Comparison of ENCODE assay signal across 24 mouse cellular contexts in genomic region chr7:73250593-73250992, GRCm38 (mm10).
A peak's percentile ranks its signal among the peaks of the same experiment; 100 is the strongest.
DNase-seq lines count a peak whose midpoint lies in the region; ATAC-seq and TF ChIP-seq lines count a peak whose summit lies in the region.
"Had no signal": no experiment of that assay in that cellular context is flagged by ENCODE, and none has a peak within 500 bp of the region (broad histone marks: within the 10 kb centered on the region; RNA-seq: fewer than 3 reads in every experiment).

No protein-coding gene starts in this region.

- no peak overlapping the region for H3K4me3 ChIP-seq in forebrain, embryonic 13.5 days
- no peak overlapping the region for H3K4me3 ChIP-seq in forebrain, embryonic 10.5 days
- H3K4me3 ChIP-seq in forebrain, postnatal 0 days (ENCODE audit: low read depth, low read length), result no peak overlapping the region
- H3K4me3 ChIP-seq: heart, embryonic 12.5 days; hindbrain, embryonic 10.5 days; intestine, embryonic 15.5 days; midbrain, embryonic 15.5 days; myocyte; neural tube, embryonic 13.5 days had no signal

- no peaks in the 10 kb centered on the region for H3K36me3 ChIP-seq in forebrain, embryonic 13.5 days (ENCODE audit: poor library complexity, severe bottlenecking)
- H3K36me3 ChIP-seq in forebrain, embryonic 10.5 days (replicated peaks), result no peaks in the 10 kb centered on the region
- H3K36me3 ChIP-seq in forebrain, postnatal 0 days (ENCODE audit: insufficient read depth), result no peaks in the 10 kb centered on the region
- H3K36me3 ChIP-seq: heart, embryonic 12.5 days; hindbrain, embryonic 10.5 days; intestine, embryonic 15.5 days; midbrain, embryonic 15.5 days; neural tube, embryonic 13.5 days had no signal

- WGBS in forebrain, embryonic 13.5 days, result 34% methylated on average over 8 of the region's 8 CpGs
- WGBS in forebrain, embryonic 10.5 days, result 61% methylated on average over 8 of the region's 8 CpGs
- WGBS in forebrain, postnatal 0 days, result 23% methylated on average over 8 of the region's 8 CpGs

- no peak for TF ChIP-seq CTCF in brain, embryonic 14.5 days (IDR thresholded peaks at IDR 0.05; ENCODE audit: borderline replicate concordance, extremely low read depth, insufficient read depth, insufficient read length)
- TF ChIP-seq CTCF in forebrain, postnatal 0 days (IDR thresholded peaks at IDR 0.05; ENCODE audit: low read depth), result no peak

- ATAC-seq in forebrain, embryonic 13.5 days, result peak; percentile 71
- peak; percentile 45; the same call in 1 of the 2 replicates for ATAC-seq in forebrain, postnatal 0 days
- ATAC-seq: hindbrain, embryonic 16.5 days; intestine, embryonic 15.5 days; midbrain, embryonic 15.5 days had no signal

- TF ChIP-seq POLR2A in brain, embryonic 14.5 days (IDR thresholded peaks at IDR 0.05; ENCODE audit: borderline replicate concordance, extremely low read depth, insufficient read depth, insufficient read length, poor library complexity, severe bottlenecking), result no peak

- no peak overlapping the region for H3K9ac ChIP-seq in forebrain, embryonic 13.5 days
- no peak overlapping the region for H3K9ac ChIP-seq in forebrain, postnatal 0 days
- H3K9ac ChIP-seq: heart, embryonic 12.5 days; intestine, embryonic 15.5 days; liver, embryonic 14.5 days; lung, embryonic 14.5 days; midbrain, embryonic 15.5 days; neural tube, embryonic 13.5 days had no signal

- no peaks in the 10 kb centered on the region for H3K27me3 ChIP-seq in forebrain, embryonic 13.5 days
- 0 out of 2 replicates have a peak, but pooled peaks cover 4% of the 10 kb centered on the region for H3K27me3 ChIP-seq in forebrain, embryonic 10.5 days (ENCODE audit: poor library complexity, severe bottlenecking)
- no peaks in the 10 kb centered on the region for H3K27me3 ChIP-seq in forebrain, postnatal 0 days (ENCODE audit: insufficient read depth, low read length)
- H3K27me3 ChIP-seq: intestine, embryonic 15.5 days; midbrain, embryonic 15.5 days; neural tube, embryonic 13.5 days had no signal

- DNase-seq in forebrain, embryonic 10.5 days (ENCODE audit: extremely low spot score, low spot score), result no peak
- DNase-seq in Muller cell, postnatal 12 days (ENCODE audit: inconsistent ontology term), result peak; percentile 43
- peak; percentile 68 for DNase-seq in brain, embryonic 14.5 days (ENCODE audit: low read depth)
- no peak for DNase-seq in forebrain, postnatal 0 days
- DNase-seq in gastrocnemius, postnatal 25 days, result no peak
- no peak for DNase-seq in liver
- DNase-seq: adrenal gland, adult 2 months; cerebellum, adult 2 months; heart, adult 11 months; heart, postnatal 10 days; kidney, adult 8-10 months; lung, postnatal 36 days; retina, postnatal 1 day; right cerebral cortex, postnatal 4 days had no signal

- H3K4me1 ChIP-seq in forebrain, embryonic 13.5 days, result peaks cover 26% of the 10 kb centered on the region
- peaks cover 21% of the 10 kb centered on the region for H3K4me1 ChIP-seq in forebrain, embryonic 10.5 days
- H3K4me1 ChIP-seq in forebrain, postnatal 0 days (ENCODE audit: insufficient read depth), result no peaks in the 10 kb centered on the region
- H3K4me1 ChIP-seq: heart, embryonic 12.5 days; hindbrain, embryonic 10.5 days; intestine, embryonic 15.5 days had no signal

- no peak overlapping the region for H3K4me2 ChIP-seq in forebrain, embryonic 13.5 days
- H3K4me2 ChIP-seq in forebrain, postnatal 0 days (ENCODE audit: low read depth), result no peak overlapping the region
- H3K4me2 ChIP-seq: heart, embryonic 12.5 days; intestine, embryonic 15.5 days; lung, embryonic 14.5 days; midbrain, embryonic 15.5 days; neural tube, embryonic 13.5 days had no signal

- no peak overlapping the region for H3K27ac ChIP-seq in forebrain, embryonic 13.5 days
- H3K27ac ChIP-seq in forebrain, embryonic 10.5 days, result no peak overlapping the region
- H3K27ac ChIP-seq in forebrain, postnatal 0 days (ENCODE audit: low read depth, low read length), result no peak overlapping the region
- H3K27ac ChIP-seq: hindbrain, embryonic 10.5 days; intestine, embryonic 15.5 days; liver, embryonic 14.5 days; midbrain, embryonic 15.5 days; neural tube, embryonic 13.5 days had no signal

- H3K9me3 ChIP-seq in forebrain, embryonic 13.5 days (replicated peaks), result no peaks in the 10 kb centered on the region
- H3K9me3 ChIP-seq in forebrain, embryonic 10.5 days, result no peaks in the 10 kb centered on the region
- no peaks in the 10 kb centered on the region for H3K9me3 ChIP-seq in forebrain, postnatal 0 days (ENCODE audit: low read length)
- H3K9me3 ChIP-seq: heart, embryonic 12.5 days; hindbrain, embryonic 10.5 days; intestine, embryonic 15.5 days; midbrain, embryonic 15.5 days; neural tube, embryonic 13.5 days had no signal

Comparison
In these comparisons a context has a peak if more than half of its experiments do, and no peak if none do; other contexts are left out.
1. DNase-seq: peak in Muller cell, postnatal 12 days (single experiment) and brain, embryonic 14.5 days (single experiment); none in forebrain, embryonic 10.5 days (single experiment), forebrain, postnatal 0 days (single experiment), gastrocnemius, postnatal 25 days (single experiment) and liver (single experiment).